Mouse (Mus musculus) lung, adult 10 weeks (tissue): ENCODE data around the gene Olfr108. TPM values are rescaled to one million over a fixed set of nuclear protein-coding genes. Genes with fewer than 3 reads are reported as not detected.

Source experiments
- polyA plus RNA-seq: library from polyadenylated mRNA; stranded (reverse); fragments of 350-450 nt; fragmentation: Illumina TruSeq; extraction: RNeasy Lipid Tissue Mini Kit (QIAGEN cat#74804); gene quantifications from one replicate; pipeline ENCODE4 v1.2.3, GENCODE M21; 2014; ENCODE audit warnings: low read depth, low replicate concordance; ENCODE audit not compliant: insufficient read depth

Olfr108 gene
- not detected for polyA plus RNA-seq

DNA sequence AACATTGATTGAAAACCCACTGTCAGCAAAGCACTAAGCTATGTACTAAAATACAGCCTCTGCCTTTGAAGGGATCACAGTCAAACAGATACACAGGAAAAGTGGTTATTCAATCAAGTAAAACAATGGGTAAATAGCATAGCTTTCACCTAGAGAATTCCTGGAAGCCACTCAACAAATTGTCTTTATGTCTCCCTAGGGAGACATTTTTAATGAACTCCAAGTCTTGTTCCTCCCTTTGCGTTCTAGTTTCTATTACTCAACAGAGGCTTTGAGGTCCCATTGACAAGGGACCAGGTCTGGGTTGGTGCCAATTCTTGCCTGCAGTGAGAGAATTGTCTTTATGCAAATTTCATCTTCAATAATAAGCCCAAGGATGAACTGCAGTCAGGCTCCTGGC lies at the start of gene Olfr108:
Gene Olfr108, plus strand, starts transcription at position 301 of the 400 bp plus-strand sequence.

DNA sequence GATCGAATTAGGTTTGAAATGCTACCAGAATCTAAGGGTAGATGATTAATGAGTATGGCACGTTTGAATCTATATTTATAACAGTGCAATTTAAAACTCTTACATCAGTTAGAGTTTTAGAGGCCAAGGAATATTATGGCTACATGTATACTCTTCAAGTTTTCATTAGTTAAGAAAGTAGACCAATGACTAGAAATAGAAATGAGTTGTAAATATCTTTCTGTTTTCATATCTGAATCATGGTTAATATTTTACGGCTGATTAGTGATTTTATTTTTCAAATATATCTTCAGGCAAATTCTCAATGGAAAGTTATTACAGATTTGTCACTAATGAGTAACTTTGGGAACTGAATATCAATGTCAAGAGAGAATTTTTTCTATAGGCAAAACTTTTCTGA lies 46.4 kb upstream of the Olfr108 start, which contains the start of gene Olfr107:
Gene Olfr107, plus strand, starts transcription at position 301 of the 400 bp plus-strand sequence.

DNA sequence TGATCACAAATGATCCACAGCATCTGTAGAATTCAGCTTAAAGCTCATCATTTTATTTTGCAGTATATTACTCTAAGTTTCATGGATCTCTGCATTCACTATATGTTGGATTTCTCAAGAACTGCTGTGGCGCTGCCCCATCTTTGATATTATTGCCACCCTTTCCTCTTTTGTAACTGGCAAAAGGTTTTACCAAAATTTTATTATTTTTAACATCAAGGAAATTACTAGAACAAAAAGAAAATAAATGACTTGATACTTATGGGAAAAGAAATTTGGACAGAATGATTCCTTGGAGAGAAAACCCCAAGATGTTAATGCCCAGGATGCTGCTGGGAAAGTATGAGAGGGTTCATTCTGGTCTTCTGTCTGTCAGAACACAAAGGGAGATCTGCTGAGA lies 13.3 kb downstream of the Olfr108 start, which contains the start of gene Olfr109:
Gene Olfr109, plus strand, starts transcription at position 301 of the 400 bp plus-strand sequence.

DNA sequence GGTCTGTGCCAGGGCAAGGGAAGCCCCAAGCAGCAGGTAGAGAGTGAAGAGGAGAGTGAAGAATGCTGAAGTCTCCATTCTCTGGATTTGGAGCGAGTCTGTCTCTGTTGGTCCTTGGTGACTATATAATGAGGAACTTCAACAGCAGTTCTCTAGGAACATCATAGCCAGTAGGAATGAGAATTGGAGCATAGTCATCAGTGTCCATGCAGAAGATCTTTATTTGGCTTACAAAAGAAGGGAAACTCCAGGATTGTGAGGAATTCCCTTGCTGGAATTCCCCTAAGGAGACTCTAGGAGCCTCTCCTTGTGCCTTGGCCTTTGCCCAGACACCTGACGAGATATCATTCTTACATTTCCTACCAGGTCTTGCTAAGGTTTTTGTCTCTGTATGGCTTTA lies 38.2 kb downstream of the Olfr108 start, which contains the start of gene H2-M2:
Gene H2-M2, minus strand, starts transcription at position 101 of the 400 bp plus-strand sequence.

DNA sequence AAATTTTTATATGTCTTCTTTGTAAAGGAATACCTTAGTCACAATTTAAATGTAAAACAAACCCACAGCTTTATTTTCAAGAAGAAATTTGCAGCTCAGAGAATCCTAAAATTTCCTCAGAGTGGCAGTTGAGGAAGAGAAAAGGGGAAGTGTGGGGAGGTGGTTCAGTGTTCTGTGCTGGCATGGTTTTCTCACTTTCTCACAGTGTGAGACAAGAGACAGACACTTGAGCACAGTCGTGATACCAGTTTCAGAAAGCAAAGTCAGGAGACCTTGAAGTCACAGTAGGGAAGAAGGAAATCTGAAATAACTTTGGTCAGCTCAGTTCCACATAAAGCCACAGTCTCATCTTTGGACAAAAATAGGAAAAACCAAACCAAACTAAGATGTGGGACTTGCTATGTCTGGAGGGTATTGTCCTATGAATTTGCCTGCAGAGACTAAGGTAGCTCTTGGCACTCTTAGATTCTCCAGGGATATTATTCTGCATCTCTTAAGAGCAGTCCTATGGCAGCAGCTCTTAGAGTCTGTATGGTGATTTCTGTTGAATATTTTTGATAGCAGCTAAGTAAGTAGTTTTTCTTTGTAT lies 46.7 kb downstream of the Olfr108 start, which contains the start of gene Olfr110:
Gene Olfr110, plus strand, starts transcription at position 539 of the 589 bp plus-strand sequence.

Other genes starting within 250 kb of the Olfr108 start
- gene Olfr94, start 244.5 kb upstream of the Olfr108 start, polyA plus RNA-seq: not detected
- not detected for gene Olfr95, start 232.4 kb upstream of the Olfr108 start, polyA plus RNA-seq
- not detected for gene Olfr96, start 225.3 kb upstream of the Olfr108 start, polyA plus RNA-seq
- not detected for gene Olfr97, start 208.2 kb upstream of the Olfr108 start, polyA plus RNA-seq
- gene Olfr98, start 181.7 kb upstream of the Olfr108 start, polyA plus RNA-seq: not detected
- gene H2-M3, start 175.3 kb upstream of the Olfr108 start, polyA plus RNA-seq: 21.8 TPM
- not detected for gene Olfr99, start 162.0 kb upstream of the Olfr108 start, polyA plus RNA-seq
- not detected for gene Olfr101, start 141.2 kb upstream of the Olfr108 start, polyA plus RNA-seq
- not detected for gene Olfr102, start 128.4 kb upstream of the Olfr108 start, polyA plus RNA-seq
- not detected for gene Olfr103, start 105.8 kb upstream of the Olfr108 start, polyA plus RNA-seq
- gene Olfr104-ps, start 85.9 kb upstream of the Olfr108 start, polyA plus RNA-seq: not detected
- not detected for gene Olfr105-ps, start 66.4 kb upstream of the Olfr108 start, polyA plus RNA-seq
- not detected for gene Olfr106-ps, start 55.1 kb upstream of the Olfr108 start, polyA plus RNA-seq
- not detected for gene Olfr107, start 46.3 kb upstream of the Olfr108 start, polyA plus RNA-seq
- not detected for gene Olfr109, start 13.4 kb downstream of the Olfr108 start, polyA plus RNA-seq
- gene H2-M2, start 38.1 kb downstream of the Olfr108 start, polyA plus RNA-seq: 0.43 TPM
- gene Olfr110, start 47.0 kb downstream of the Olfr108 start, polyA plus RNA-seq: not detected
- not detected for gene Olfr111, start 62.5 kb downstream of the Olfr108 start, polyA plus RNA-seq
- gene Olfr112, start 124.0 kb downstream of the Olfr108 start, polyA plus RNA-seq: not detected
- gene Olfr113, start 132.2 kb downstream of the Olfr108 start, polyA plus RNA-seq: not detected
- not detected for gene Olfr114, start 147.3 kb downstream of the Olfr108 start, polyA plus RNA-seq
- not detected for gene Olfr115, start 181.6 kb downstream of the Olfr108 start, polyA plus RNA-seq
- gene Olfr116, start 181.7 kb downstream of the Olfr108 start, polyA plus RNA-seq: not detected
- gene Olfr117, start 218.3 kb downstream of the Olfr108 start, polyA plus RNA-seq: not detected
- not detected for gene Olfr118, start 221.5 kb downstream of the Olfr108 start, polyA plus RNA-seq